Mouse (Mus musculus): ENCODE data around the gene Col4a2. TPM values are rescaled to one million over a fixed set of nuclear protein-coding genes. Genes with fewer than 3 reads are reported as not detected.

The Col4a2 gene
- polyA plus RNA-seq, 1 experiment from 2014 or later = 27.8 TPM

DNA sequence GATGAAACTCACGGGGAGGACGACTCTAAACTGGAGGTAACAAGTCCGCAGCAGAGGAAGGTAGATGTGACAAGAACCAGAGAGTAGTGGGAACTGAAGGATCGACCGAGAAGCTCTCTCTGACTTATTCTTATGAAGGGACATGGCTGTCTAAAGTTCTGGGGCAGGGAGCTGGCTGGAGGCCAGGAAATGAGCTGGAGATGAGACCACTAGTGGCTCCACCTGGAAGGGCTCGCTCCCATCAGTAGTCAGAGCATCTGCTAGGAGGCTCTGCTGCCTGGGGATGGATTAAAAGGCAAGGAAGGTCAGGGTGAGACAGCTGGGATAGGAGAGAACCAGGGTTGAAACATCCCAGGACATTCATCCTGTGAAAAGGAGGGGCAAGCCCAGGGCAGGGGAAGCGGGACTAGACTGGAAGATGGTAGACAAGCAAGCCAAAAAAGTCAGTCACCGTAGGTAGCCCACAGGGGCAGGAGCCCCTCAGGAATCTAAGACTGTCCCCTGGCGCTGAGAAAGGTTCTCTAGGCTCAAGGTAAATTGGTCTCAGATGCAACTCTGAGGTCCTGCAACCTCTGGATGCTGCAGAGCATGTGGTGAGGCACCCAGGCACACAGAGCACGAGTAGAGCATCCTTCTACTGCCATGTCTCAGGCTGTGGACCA is 16.2 kb upstream of the Col4a2 start:
- DNase-seq (ENCODE audit: low spot score) = no peak

GRCm38 (mm10) chr8:11297141-11297838 is 15.3 kb upstream of the Col4a2 start:
- DNase-seq (ENCODE audit: low spot score) = no peak

- DNase-seq (ENCODE audit: low spot score) = no peak
These were observed 13.9 kb upstream of the Col4a2 start for GRCm38 (mm10) chr8:11298531-11299316.

DNA sequence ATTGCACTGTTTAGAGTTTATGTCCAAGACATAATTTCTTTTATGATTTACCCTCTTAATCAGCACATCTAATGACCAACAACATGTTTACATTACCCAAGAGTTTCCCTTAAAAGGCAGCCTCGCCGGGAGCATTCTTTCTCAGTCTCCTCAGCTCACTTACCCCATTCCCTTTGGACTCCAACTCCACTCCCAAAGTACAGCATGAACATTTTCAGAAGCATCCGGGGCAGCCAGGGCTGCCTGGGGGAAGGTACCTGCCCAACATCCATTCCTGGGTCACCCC is 13.3 kb upstream of the Col4a2 start:
- no peak for DNase-seq (ENCODE audit: low spot score)

DNA sequence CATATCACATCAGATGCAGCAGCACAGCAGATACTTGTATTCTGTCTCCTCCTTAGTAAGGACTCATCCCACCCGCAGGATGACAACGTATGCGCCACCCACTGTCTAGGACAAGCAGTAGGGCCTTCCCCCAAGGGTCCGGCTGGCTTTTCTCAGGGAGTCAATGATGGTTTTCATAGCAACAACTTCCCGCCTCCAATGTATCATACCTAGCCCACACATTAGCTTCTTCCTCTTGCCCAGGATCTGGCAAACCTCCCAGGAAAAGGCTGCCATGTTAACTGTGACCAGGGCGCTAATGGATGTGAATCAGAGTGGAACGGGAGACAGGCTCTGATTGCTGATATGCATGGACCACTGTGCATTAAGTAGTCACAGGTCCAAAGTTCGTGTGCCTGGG is 12.2 kb upstream of the Col4a2 start:
- no peak for DNase-seq (ENCODE audit: low spot score)

GRCm38 (mm10) chr8:11304027-11304601 is 8.5 kb upstream of the Col4a2 start:
- no peak for DNase-seq (ENCODE audit: low spot score)

DNA sequence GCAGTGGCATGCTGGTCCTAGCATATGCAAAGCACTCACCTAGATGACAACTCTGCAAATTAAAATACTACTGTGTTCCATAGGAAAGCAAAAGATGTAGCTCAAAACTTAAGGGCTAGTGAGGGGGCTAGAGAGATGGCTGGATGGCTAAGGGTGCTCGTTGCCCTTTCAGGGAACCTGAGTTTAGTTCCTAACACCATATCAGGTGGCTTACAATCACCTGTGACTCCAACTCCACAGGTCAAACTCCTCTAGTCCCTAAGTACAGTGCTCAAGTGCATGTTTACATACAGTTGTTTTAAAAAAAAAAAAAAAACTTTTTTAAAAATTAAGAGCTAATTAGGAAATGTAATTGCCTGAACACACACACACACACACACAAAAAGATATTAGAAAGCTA is 7.1 kb upstream of the Col4a2 start:
- DNase-seq (ENCODE audit: low spot score) = no peak

GRCm38 (mm10) chr8:11307451-11307850 is 5.2 kb upstream of the Col4a2 start:
- DNase-seq (ENCODE audit: low spot score) = no peak

DNA sequence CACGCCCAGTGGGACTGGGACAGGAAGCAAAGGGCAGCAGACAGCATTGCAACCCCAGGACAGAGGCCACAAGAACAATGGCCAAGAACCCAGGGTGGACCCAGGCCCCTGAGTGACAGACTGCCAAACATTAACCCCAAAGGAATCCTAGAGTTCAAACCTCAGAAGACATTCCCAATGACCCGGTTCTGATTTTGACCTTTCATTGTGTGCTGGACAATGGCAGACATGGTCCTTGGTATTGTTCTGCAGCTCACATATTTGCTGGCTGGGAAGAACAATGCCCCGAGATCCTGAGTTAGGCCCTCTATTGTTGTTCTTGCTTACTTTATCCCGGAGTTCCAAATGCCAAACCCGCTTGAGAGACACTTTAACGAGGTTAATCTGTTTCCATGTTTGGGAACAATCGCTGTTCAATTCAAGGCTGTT is 4.0 kb upstream of the Col4a2 start:
- DNase-seq (ENCODE audit: low spot score) = no peak

GRCm38 (mm10) chr8:11309226-11309625 is 3.4 kb upstream of the Col4a2 start:
- no peak for DNase-seq (ENCODE audit: low spot score)

GRCm38 (mm10) chr8:11310049-11310448 is 2.6 kb upstream of the Col4a2 start:
- no peak for DNase-seq (ENCODE audit: low spot score)

- no peak for DNase-seq (ENCODE audit: low spot score)
These were observed 790 bp upstream of the Col4a2 start for GRCm38 (mm10) chr8:11311681-11312348.

GRCm38 (mm10) chr8:11313176-11314111 is 839 bp downstream of the Col4a2 start:
- DNase-seq (ENCODE audit: low spot score) = no peak

- no peak for DNase-seq (ENCODE audit: low spot score)
These were observed 2.0 kb downstream of the Col4a2 start for GRCm38 (mm10) chr8:11314613-11315012.

GRCm38 (mm10) chr8:11315179-11315943 is 2.8 kb downstream of the Col4a2 start:
- DNase-seq (ENCODE audit: low spot score) = no peak

- no peak for DNase-seq (ENCODE audit: low spot score)
These were observed 3.5 kb downstream of the Col4a2 start for GRCm38 (mm10) chr8:11316118-11316517.

DNA sequence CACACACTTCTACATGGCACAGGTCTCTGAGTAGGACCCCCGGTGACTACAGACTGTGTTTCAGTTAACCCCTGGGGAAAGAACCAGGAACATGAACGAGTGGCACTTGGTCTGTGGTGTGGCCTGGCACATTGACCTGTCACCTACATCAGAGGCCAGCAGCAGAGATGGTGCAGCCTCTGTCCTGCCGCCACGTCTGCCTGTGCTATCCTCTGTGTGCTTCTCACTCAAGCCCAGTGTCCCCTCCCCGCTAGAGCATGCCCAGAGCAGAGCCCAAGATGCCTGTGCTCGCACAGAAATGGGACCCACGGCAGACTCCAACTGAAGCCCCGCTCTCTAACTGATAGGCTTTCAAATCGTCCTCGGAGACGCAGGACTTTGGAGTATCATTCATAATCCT is 6.8 kb downstream of the Col4a2 start:
- no peak for DNase-seq (ENCODE audit: low spot score)

DNA sequence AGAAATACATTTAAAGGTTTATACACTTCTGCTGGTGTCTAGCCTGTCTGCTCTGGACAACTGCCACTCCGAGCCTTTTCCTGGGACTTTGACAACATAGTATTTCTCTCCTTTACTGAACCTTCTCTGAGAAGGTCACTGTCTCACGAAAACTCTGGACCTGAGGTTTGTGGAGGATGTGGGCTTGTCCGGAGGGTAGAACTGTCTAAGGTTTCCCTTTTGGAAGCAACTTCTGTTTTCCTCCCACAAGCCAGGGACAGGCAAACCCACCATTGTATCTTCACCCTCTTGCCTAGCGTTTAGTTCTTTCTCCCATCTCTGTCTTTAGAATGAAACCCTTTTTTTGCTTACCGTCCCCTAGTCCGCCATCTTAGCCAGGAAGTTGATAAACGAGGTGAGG is 9.2 kb downstream of the Col4a2 start:
- no peak for DNase-seq (ENCODE audit: low spot score)

- DNase-seq (ENCODE audit: low spot score) = no peak
These were observed 10.3 kb downstream of the Col4a2 start for GRCm38 (mm10) chr8:11322724-11323585.
